Mouse (Mus musculus) ES-Bruce4 (cell line): ENCODE data around the gene Pm20d2.

ENCODE experiments used
- CTCF ChIP-seq: IDR thresholded peaks from one replicate; pipeline ENCODE4 v1.8.1; 2011; ENCODE audit warnings: low read depth, low read length
- EP300 ChIP-seq: IDR thresholded peaks from 2 replicates; pipeline ENCODE4 v1.6.1; 2011; ENCODE audit warnings: low read depth, low read length; ENCODE audit not compliant: insufficient read depth
- POLR2A ChIP-seq: IDR thresholded peaks from one replicate; pipeline ENCODE4 v1.8.1; 2011; ENCODE audit warnings: low read length; ENCODE audit not compliant: insufficient read depth

- no peak for TF ChIP-seq CTCF
- TF ChIP-seq POLR2A: no peak
- TF ChIP-seq EP300: no peak
Observed at GRCm38 (mm10) chr4:33224003-33224675, 34.6 kb upstream of the Pm20d2 start.
